Mouse (Mus musculus): ENCODE results near the gene C2cd5. TPM values are rescaled to one million over a fixed set of nuclear protein-coding genes. Genes with fewer than 3 reads are reported as not detected.

The C2cd5 gene
- polyA plus RNA-seq, 1 experiment = not detected

DNA sequence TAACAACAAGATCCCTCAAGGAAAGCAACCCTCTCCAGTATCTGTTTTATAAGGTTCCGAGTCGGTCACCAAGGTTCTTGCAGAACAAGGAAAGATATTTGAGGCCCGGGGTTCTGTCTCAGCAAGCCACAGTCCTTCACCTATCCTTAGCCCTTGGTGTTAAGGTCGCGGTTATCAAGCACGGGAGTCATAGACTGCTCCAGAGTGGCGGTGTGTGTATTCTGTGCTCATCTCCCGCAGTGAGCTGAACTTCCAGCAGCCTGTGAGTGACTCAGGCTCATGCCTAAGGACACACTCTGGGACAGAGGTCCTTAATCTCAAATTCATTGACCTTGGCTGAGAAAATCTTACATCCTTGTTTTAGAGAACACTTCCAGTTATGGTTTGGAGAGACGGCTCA lies 40.9 kb upstream of the C2cd5 start:
- no peak overlapping the region for H3K27ac ChIP-seq (ENCODE audit: insufficient read depth, low read depth, low read length)
- no peak overlapping the region for H3K4me3 ChIP-seq (ENCODE audit: insufficient read depth, low read depth, low read length)
- TF ChIP-seq POLR2A (IDR thresholded peaks at IDR 0.05; ENCODE audit: insufficient read depth, low read depth, low read length) (no peak), CTCF (IDR thresholded peaks at IDR 0.05; ENCODE audit: insufficient read depth, low read depth, low read length) (no peak)
- WGBS = 93% methylated on average over 9 of the region's 9 CpGs
- peaks cover 5% of the 10 kb centered on the region; the same call in 1 of the 2 replicates for H3K4me1 ChIP-seq (ENCODE audit: control insufficient read depth, insufficient read depth, low read length)

DNA sequence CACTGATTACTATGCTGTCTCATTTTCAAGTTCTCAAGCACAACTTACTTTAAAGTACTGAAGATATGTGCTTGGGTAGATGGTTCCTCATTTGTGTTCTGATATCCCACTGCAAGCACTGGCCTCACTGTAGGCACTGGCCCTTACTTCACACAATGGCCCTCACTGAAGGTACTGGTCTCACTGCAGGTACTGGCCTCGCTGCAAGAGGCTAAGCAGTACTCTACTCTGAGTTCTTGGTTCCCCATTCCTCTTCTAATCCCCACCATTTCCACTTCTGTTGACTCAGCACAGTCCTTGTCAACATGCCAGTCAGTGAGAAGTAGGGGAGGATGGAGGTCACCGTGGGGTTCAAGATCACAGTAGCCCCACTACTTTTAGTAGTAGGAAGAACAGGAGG lies 39.5 kb upstream of the C2cd5 start:
- Histone ChIP-seq H3K27ac (ENCODE audit: insufficient read depth, low read depth, low read length) (no peak overlapping the region), H3K4me1 (ENCODE audit: control insufficient read depth, insufficient read depth, low read length) (peaks cover 5% of the 10 kb centered on the region; the same call in 1 of the 2 replicates), H3K4me3 (ENCODE audit: insufficient read depth, low read depth, low read length) (no peak overlapping the region)
- TF ChIP-seq CTCF (IDR thresholded peaks at IDR 0.05; ENCODE audit: insufficient read depth, low read depth, low read length) = no peak
- TF ChIP-seq POLR2A (IDR thresholded peaks at IDR 0.05; ENCODE audit: insufficient read depth, low read depth, low read length) = no peak
- 91% methylated on average over 2 of the region's 2 CpGs for WGBS

DNA sequence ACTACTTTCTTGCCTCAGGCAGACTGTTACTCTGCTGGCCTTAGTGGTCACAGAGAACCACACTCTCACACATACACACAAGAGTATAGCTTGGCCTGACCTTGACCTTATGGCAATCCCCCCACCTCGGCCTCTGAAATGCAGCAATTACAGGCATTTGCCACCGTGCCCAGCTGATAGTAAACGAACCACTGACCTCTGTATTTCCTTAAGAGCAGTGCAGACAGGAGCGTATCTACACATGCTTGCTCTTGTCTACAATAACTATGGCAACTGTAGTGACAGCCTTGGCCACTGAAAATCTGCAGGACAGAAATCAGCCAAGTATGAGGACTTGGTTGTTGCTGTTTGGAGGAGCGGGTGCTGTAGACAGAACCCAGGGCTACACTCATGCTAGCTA lies 37.4 kb upstream of the C2cd5 start:
- WGBS = 91% methylated on average over 5 of the region's 5 CpGs
- TF ChIP-seq CTCF (IDR thresholded peaks at IDR 0.05; ENCODE audit: insufficient read depth, low read depth, low read length) = no peak
- no peak for TF ChIP-seq POLR2A (IDR thresholded peaks at IDR 0.05; ENCODE audit: insufficient read depth, low read depth, low read length)

DNA sequence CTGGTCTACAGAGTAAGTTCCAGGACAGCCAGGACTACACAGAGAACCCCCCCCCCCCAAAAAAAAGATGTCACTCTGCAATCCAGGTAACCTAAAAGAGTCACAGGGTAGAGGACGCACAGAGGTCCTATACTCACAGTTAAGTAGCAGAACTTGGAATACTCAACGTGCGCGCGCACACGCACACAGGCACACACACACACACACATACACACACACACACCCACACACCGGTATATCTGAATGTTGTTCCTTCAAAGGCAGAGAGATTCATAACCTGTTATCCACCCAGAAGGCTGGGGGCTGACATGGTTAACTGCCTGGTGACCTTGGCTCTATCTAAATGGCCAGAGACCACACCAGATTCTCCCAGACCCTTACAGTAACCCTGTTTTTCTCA lies 36.7 kb upstream of the C2cd5 start:
- TF ChIP-seq CTCF (IDR thresholded peaks at IDR 0.05; ENCODE audit: insufficient read depth, low read depth, low read length) (no peak), POLR2A (IDR thresholded peaks at IDR 0.05; ENCODE audit: insufficient read depth, low read depth, low read length) (no peak)
- no peak overlapping the region for H3K4me3 ChIP-seq (ENCODE audit: insufficient read depth, low read depth, low read length)
- over 99% methylated on average over 7 of the region's 7 CpGs for WGBS
- no peaks in the 10 kb centered on the region for H3K4me1 ChIP-seq (ENCODE audit: control insufficient read depth, insufficient read depth, low read length)
- no peak overlapping the region for H3K27ac ChIP-seq (ENCODE audit: insufficient read depth, low read depth, low read length)

More for the DNA sequence above, 37.4 kb upstream of the C2cd5 start:
- Histone ChIP-seq H3K27ac (ENCODE audit: insufficient read depth, low read depth, low read length) (no peak overlapping the region), H3K4me3 (ENCODE audit: insufficient read depth, low read depth, low read length) (no peak overlapping the region), H3K4me1 (ENCODE audit: control insufficient read depth, insufficient read depth, low read length) (no peaks in the 10 kb centered on the region)

DNA sequence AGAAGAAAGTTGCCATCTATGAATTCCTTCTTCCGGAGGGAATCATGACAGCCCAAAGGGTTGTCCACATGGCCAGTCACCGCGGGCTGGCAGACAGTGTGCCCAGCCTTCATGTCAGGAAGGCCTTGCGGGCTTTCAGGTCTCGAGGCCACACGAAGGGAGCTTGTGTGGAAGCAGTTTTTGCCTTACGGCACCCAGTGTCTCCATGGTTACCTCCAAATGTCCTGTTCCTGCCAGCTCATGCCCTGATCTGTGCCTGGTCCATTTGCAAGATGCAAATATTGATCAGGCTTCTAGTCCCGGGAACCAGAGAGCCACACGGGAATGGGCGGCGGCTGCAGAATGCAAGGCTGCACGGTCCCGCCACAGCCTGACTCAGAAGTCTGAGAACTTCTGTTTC lies 35.2 kb upstream of the C2cd5 start:
- TF ChIP-seq CTCF (IDR thresholded peaks at IDR 0.05; ENCODE audit: insufficient read depth, low read depth, low read length) (no peak), POLR2A (IDR thresholded peaks at IDR 0.05; ENCODE audit: insufficient read depth, low read depth, low read length) (no peak)
- Histone ChIP-seq H3K4me3 (ENCODE audit: insufficient read depth, low read depth, low read length) (no peak overlapping the region), H3K27ac (ENCODE audit: insufficient read depth, low read depth, low read length) (no peak overlapping the region), H3K4me1 (ENCODE audit: control insufficient read depth, insufficient read depth, low read length) (no peaks in the 10 kb centered on the region)
- WGBS = 86% methylated on average over 13 of the region's 13 CpGs

DNA sequence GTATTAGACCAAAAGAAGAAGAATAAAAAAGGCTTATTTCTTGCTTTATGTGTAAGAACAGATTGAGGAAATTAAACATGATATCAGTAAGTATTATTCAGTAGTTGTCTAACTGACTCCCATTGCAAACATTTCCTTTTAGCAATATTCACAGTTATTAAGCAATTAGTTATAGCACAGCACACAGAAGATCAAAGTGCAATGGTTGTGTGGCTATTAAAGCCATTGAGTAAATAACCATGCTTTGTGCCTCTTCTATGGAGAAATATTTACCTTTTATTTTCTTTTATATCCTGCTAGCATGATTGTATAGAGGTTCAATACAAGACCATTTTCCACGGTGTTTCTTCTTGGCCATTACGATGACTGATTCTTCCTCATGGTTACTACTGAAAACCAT lies 33.2 kb upstream of the C2cd5 start:
- H3K4me1 ChIP-seq (ENCODE audit: control insufficient read depth, insufficient read depth, low read length) = no peaks in the 10 kb centered on the region
- TF ChIP-seq CTCF (IDR thresholded peaks at IDR 0.05; ENCODE audit: insufficient read depth, low read depth, low read length) (no peak), POLR2A (IDR thresholded peaks at IDR 0.05; ENCODE audit: insufficient read depth, low read depth, low read length) (no peak)
- 95% methylated on average over 2 of the region's 2 CpGs for WGBS
- H3K27ac ChIP-seq (ENCODE audit: insufficient read depth, low read depth, low read length) = no peak overlapping the region
- no peak overlapping the region for H3K4me3 ChIP-seq (ENCODE audit: insufficient read depth, low read depth, low read length)

DNA sequence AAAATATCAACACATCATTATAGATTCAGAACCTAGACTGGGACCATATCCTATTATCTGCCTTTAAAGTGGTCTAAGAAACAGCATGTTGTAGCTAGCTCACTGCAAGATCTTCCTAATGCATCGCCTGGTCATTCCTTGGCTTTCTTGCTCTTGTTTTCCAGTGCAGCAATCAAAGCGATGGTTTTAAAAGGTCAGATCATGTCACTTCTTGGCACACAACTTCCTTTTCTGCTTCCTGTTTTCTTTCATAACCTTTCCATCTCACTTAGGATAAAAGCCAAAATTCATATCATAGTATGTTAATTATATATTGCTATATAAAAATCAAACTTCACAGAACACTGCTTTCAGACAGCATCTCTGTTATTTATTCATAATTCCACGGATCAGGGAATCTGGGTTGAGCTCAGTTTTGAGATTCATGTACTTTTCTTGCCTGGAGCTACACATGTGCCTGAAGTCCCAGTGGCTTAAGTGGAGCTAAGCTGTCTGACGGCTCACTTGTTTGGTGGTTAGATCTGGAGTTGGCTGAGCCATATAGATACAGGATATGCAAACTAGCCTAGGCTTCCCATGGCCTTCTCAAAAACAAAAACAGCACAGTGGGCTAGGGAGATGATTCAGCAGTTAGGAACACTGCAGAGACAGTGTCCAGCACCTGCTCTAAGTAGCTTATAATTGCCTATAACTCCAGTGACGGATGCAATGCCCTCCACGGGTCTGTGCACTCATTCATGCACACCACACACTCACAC lies 32.1 kb upstream of the C2cd5 start:
- no peak overlapping the region for H3K27ac ChIP-seq (ENCODE audit: insufficient read depth, low read depth, low read length)

DNA sequence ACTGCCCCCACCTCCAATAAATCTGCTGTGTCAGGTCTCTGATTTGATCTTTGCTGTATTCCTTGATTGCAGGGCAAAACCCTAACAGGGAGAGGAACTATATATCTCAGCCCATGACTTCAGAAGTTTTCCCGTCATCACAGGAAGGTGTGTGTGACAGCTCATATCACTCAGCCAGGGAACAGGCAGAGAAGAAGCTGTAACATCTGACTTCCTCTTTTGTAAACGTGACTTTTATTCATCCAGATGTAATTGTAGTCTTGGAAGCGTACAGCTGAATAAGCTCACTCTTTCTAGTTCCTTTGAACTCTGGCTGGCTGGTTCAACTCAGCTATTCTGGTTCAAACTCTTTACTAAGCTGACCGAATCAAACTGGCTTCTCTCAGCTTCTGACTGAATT lies 30.5 kb upstream of the C2cd5 start:
- H3K4me3 ChIP-seq (ENCODE audit: insufficient read depth, low read depth, low read length) = no peak overlapping the region
- WGBS = 88% methylated on average over 4 of the region's 4 CpGs
- no peak for TF ChIP-seq CTCF (IDR thresholded peaks at IDR 0.05; ENCODE audit: insufficient read depth, low read depth, low read length)
- no peak for TF ChIP-seq POLR2A (IDR thresholded peaks at IDR 0.05; ENCODE audit: insufficient read depth, low read depth, low read length)
- no peaks in the 10 kb centered on the region for H3K4me1 ChIP-seq (ENCODE audit: control insufficient read depth, insufficient read depth, low read length)
- H3K27ac ChIP-seq (ENCODE audit: insufficient read depth, low read depth, low read length) = no peak overlapping the region

More for the DNA sequence above, 32.1 kb upstream of the C2cd5 start:
- H3K4me1 ChIP-seq (ENCODE audit: control insufficient read depth, insufficient read depth, low read length) = no peaks in the 10 kb centered on the region
- TF ChIP-seq POLR2A (IDR thresholded peaks at IDR 0.05; ENCODE audit: insufficient read depth, low read depth, low read length) (no peak), CTCF (IDR thresholded peaks at IDR 0.05; ENCODE audit: insufficient read depth, low read depth, low read length) (no peak)
- H3K4me3 ChIP-seq (ENCODE audit: insufficient read depth, low read depth, low read length) = no peak overlapping the region
- 73% methylated on average over 6 of the region's 6 CpGs for WGBS

DNA sequence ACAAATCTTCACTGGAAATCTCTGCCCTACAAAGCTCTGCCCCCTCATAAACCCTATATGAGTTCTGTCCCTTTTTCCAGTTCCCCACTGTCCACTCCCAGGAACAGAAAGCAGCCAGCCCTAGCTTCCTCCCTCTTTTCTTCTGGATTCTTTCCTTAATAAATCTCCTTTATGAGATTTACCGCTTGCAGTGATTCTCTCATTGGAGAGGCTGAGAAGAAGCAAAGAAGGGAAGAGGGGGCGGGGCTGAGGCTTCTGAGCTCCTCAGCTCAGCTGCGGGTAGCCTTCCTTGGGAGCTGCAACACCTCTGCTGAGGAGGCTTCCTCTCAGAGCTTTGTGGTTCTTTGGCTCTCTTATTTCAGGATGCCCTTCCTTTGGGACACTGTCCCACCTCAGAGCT lies 30.0 kb upstream of the C2cd5 start:
- H3K4me1 ChIP-seq (ENCODE audit: control insufficient read depth, insufficient read depth, low read length) = no peaks in the 10 kb centered on the region
- no peak for TF ChIP-seq POLR2A (IDR thresholded peaks at IDR 0.05; ENCODE audit: insufficient read depth, low read depth, low read length)
- no peak for TF ChIP-seq CTCF (IDR thresholded peaks at IDR 0.05; ENCODE audit: insufficient read depth, low read depth, low read length)
- WGBS = 76% methylated on average over 3 of the region's 3 CpGs
- no peak overlapping the region for H3K4me3 ChIP-seq (ENCODE audit: insufficient read depth, low read depth, low read length)
- no peak overlapping the region for H3K27ac ChIP-seq (ENCODE audit: insufficient read depth, low read depth, low read length)

Data from olfactory bulb, adult 2 months (tissue).